Mouse (Mus musculus) embryonic fibroblast, embryonic 13.5 days (primary cell): ENCODE results near the gene Map4k5. TPM values are rescaled to one million over a fixed set of nuclear protein-coding genes. Genes with fewer than 3 reads are reported as not detected.

Source experiments
- H3K27ac ChIP-seq: 2 replicates; pipeline ENCODE4 v1.5.1; 2012; ENCODE audit warnings: low read length, control low read depth, inconsistent platforms; ENCODE audit not compliant: insufficient read depth
- H3K4me1 ChIP-seq: 2 replicates; pipeline ENCODE4 v1.6.1; 2011; ENCODE audit warnings: low read length; ENCODE audit not compliant: control insufficient read depth, insufficient read depth
- H3K4me3 ChIP-seq: 2 replicates; pipeline ENCODE4 v1.5.1; 2011; ENCODE audit warnings: mild to moderate bottlenecking, control low read depth, low read length; ENCODE audit not compliant: insufficient read depth
- CTCF ChIP-seq: IDR thresholded peaks from 2 replicates; pipeline ENCODE4 v1.5.1; 2011; ENCODE audit warnings: mild to moderate bottlenecking, control low read depth, low read length, moderate library complexity, borderline replicate concordance; ENCODE audit not compliant: insufficient read depth
- POLR2A ChIP-seq: IDR thresholded peaks from 2 replicates; pipeline ENCODE4 v1.6.1; 2011; ENCODE audit warnings: low read depth, mild to moderate bottlenecking, control low read depth, low read length, moderate library complexity
- polyA plus RNA-seq: library from polyadenylated mRNA; stranded (reverse); fragments of >200 nt; gene quantifications from 2 replicates; pipeline ENCODE4 v1.2.4, GENCODE M21; 2011; ENCODE audit warnings: low read depth; ENCODE audit not compliant: missing spikeins, insufficient read length

The Map4k5 gene
- polyA plus RNA-seq, 1 experiment, result 74.9 TPM

- H3K4me1 ChIP-seq, result no peaks in the 10 kb centered on the region
- no peak overlapping the region for H3K4me3 ChIP-seq
- TF ChIP-seq POLR2A (no peak), CTCF (no peak)
- H3K27ac ChIP-seq, result no peak overlapping the region
Observed at GRCm38 (mm10) chr12:69777341-69777730, 115.7 kb downstream of the Map4k5 start.

GRCm38 (mm10) chr12:69776607-69777340 lies 116.2 kb downstream of the Map4k5 start:
- H3K4me1 ChIP-seq, result no peaks in the 10 kb centered on the region
- no peak overlapping the region for H3K27ac ChIP-seq
- TF ChIP-seq POLR2A (no peak), CTCF (no peak)
- no peak overlapping the region for H3K4me3 ChIP-seq

- Histone ChIP-seq H3K27ac (no peak overlapping the region), H3K4me3 (no peak overlapping the region), H3K4me1 (no peaks in the 10 kb centered on the region)
- TF ChIP-seq CTCF (no peak), POLR2A (no peak)
Observed at GRCm38 (mm10) chr12:69768841-69769240, 124.2 kb downstream of the Map4k5 start.

- no peak for TF ChIP-seq POLR2A
- TF ChIP-seq CTCF, result no peak
- no peak overlapping the region for H3K4me3 ChIP-seq
- no peak overlapping the region for H3K27ac ChIP-seq
- H3K4me1 ChIP-seq, result no peaks in the 10 kb centered on the region
Observed at GRCm38 (mm10) chr12:69767476-69768258, 125.3 kb downstream of the Map4k5 start.

- Histone ChIP-seq H3K4me1 (no peaks in the 10 kb centered on the region), H3K4me3 (no peak overlapping the region), H3K27ac (no peak overlapping the region)
- no peak for TF ChIP-seq POLR2A
- no peak for TF ChIP-seq CTCF
Observed at GRCm38 (mm10) chr12:69766185-69766904, 126.7 kb downstream of the Map4k5 start.

GRCm38 (mm10) chr12:69765543-69765942 lies 127.5 kb downstream of the Map4k5 start:
- Histone ChIP-seq H3K4me1 (0 out of 2 replicates have a peak, but pooled peaks cover 4% of the 10 kb centered on the region), H3K27ac (no peak overlapping the region), H3K4me3 (no peak overlapping the region)
- TF ChIP-seq CTCF (no peak), POLR2A (no peak)

- TF ChIP-seq CTCF, result no peak
- no peak for TF ChIP-seq POLR2A
- peaks cover 7% of the 10 kb centered on the region; the same call in 1 of the 2 replicates for H3K4me1 ChIP-seq
- no peak overlapping the region for H3K4me3 ChIP-seq
- H3K27ac ChIP-seq, result no peak overlapping the region
Observed at GRCm38 (mm10) chr12:69761603-69762002, 131.4 kb downstream of the Map4k5 start.

GRCm38 (mm10) chr12:69760743-69761406 lies 132.1 kb downstream of the Map4k5 start:
- TF ChIP-seq POLR2A (no peak), CTCF (no peak)
- peaks cover 10% of the 10 kb centered on the region for H3K4me1 ChIP-seq
- no peak overlapping the region for H3K27ac ChIP-seq
- H3K4me3 ChIP-seq, result no peak overlapping the region

- H3K4me3 ChIP-seq, result no peak overlapping the region
- H3K4me1 ChIP-seq, result peaks cover 10% of the 10 kb centered on the region
- no peak for TF ChIP-seq CTCF
- peak overlapping the region; percentile 55; the same call in 1 of the 2 replicates for H3K27ac ChIP-seq
Observed at GRCm38 (mm10) chr12:69760014-69760413, 133.0 kb downstream of the Map4k5 start.
